Mouse (Mus musculus) brain, embryonic 14.5 days (tissue): Measurements from ENCODE around the gene Agpat3.

ENCODE experiments used
- CTCF ChIP-seq: fragments of 200-500 bp; IDR thresholded peaks from 2 replicates; pipeline ENCODE4 v1.5.1; 2012; ENCODE audit warnings: inconsistent platforms, mild to moderate bottlenecking, moderate library complexity, borderline replicate concordance; ENCODE audit not compliant: insufficient read depth, insufficient read length; ENCODE audit errors: extremely low read depth
- POLR2A ChIP-seq: fragments of 200-500 bp; IDR thresholded peaks from 2 replicates; pipeline ENCODE4 v1.6.1; 2012; ENCODE audit warnings: mild to moderate bottlenecking, inconsistent platforms, borderline replicate concordance; ENCODE audit not compliant: poor library complexity, insufficient read depth, insufficient read length, severe bottlenecking; ENCODE audit errors: extremely low read depth

DNA sequence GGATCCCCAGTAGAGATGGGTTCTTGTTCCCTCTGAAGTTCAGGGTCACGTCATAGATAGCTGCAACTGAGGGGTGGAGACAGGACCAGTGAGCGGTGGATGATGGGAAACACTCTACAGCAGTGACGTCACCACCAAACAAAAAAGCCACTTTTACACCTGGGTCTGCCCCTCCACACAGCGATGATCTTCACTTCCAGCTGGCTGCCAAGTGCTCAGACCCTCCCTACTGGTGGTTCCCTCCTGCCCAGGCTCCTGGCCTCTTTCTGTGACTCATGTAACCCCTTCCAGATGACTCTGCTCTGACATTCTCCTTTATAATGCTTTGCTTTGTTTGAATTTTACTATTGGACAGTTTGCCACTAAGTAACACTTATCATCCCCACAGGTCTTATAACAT is 69.9 kb downstream of the Agpat3 start:
- TF ChIP-seq CTCF (no peak), POLR2A (no peak)
